Mouse (Mus musculus) ES-CJ7 (cell line): ENCODE results near the gene Tbc1d7.

ENCODE experiments used
- DNase-seq: peaks from one replicate; pipeline ENCODE4 v3.0.0; 2011; ENCODE audit warnings: low read depth, low spot score

Tbc1d7 gene

DNA sequence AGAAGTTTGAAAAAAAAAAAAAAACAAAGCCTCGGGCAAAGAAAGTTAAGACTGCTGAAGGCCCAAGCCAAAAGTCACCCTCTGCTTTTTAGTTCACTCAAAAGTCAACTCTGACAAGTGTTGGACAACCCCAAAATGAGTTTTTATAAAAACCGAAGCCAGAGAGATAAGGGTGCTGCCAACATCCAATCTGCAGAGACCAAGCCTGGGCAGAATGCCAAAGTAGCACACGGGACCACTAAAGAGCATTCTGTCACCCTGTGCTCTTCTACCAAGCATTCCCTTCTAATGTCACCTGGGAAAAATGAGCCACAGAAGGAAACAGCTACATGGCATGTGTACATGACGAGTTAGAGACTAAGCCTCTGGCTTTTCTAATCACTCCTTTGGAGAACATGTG, 36.8 kb downstream of the Tbc1d7 start:
- no peak for DNase-seq

DNA sequence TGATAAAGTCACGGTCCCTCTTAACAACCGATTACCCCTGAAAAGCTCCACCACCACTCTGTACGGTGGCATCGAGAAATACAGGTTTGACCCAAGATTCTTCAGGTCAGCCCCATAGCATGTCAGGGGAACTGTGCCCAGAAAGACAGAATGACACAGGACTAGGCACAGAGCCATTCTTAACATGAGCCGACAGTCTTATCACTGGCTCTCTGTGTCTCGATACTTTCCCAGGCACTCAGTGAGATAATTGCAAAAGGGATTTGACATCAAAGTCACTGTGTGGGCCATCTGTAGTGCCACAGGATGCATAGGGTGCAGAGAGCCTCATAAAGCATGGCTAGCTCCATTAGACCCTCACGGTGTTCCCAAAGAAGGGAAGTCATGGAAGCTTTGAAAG, 37.9 kb downstream of the Tbc1d7 start:
- no peak for DNase-seq

DNA sequence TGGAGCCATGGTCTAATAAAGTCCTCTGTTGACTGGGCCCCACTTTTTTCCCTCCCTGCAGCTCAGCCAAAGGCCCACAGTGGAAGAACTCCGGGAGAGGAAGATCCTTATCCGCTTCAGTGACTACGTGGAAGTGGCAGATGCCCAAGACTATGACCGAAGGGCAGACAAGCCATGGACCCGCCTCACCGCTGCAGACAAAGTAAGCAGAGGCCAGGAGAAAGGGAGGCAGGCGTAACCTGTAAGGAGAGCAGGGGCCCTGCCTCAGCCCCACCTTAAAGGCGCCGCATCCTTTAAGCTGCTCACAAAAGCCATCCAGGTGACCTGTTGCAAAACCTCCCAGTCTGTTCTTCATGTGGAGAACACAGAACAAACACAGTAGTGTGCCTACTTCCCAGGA, 38.4 kb downstream of the Tbc1d7 start:
- no peak for DNase-seq

DNA sequence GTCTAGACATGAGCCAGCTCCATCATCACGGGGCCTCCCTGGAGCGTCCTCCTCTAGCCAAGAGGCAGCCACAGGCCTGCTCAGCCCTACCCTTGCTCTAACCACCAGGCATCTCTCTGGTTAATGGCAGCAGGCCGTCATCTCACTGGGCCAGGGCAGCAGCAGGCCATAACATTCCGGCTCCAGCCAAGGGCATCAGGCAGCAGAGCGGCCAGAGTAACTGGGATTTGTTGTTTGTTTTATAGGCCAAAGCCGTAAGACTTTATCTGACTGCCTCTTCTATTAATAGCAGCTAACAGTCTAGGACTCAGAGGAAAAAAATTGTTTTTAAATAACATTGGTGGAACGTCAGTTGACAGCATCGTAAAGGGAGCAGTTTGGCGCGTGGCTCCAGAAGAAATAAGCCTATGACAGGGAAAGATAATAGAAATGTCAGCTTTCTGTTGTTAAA, 39.5 kb downstream of the Tbc1d7 start:
- no peak for DNase-seq

DNA sequence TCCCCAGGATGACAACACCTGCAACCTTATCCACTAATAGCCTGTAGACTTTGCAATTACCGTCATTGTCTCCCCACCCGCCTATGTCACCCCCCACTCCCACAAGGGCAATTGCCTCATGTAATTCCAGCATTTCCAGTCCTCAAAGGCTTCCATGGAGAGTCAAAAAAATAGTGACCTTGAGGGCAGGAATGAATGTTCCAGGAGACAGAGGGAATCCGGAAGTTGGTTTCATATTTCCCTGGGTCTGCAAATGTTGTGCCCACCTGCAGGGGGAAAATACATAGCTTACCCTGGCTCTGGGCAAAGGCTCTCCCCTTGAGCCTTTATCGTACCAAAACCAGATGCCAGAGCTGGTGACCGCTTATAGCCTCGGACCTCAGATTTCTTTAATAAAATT, 41.1 kb downstream of the Tbc1d7 start:
- no peak for DNase-seq

DNA sequence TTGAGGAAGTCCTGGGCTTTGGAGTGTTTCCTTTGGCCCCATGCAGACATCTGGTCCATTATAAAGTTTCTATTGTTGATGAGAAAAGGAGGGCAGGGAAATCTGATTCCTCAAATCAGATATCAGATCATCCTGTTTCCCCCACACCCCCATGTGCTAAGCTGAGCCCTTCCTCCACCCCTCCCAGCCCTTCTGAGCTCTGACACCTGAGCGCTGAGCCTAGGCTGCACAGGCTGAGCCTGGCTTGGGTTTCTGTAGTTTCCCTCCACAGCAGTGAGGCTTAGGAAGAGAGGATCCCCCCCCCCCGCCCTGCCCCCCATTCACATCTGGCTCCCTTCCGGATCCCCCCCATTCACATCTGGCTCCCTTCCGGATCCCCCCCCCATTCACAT, 46.6 kb downstream of the Tbc1d7 start:
- no peak for DNase-seq

DNA sequence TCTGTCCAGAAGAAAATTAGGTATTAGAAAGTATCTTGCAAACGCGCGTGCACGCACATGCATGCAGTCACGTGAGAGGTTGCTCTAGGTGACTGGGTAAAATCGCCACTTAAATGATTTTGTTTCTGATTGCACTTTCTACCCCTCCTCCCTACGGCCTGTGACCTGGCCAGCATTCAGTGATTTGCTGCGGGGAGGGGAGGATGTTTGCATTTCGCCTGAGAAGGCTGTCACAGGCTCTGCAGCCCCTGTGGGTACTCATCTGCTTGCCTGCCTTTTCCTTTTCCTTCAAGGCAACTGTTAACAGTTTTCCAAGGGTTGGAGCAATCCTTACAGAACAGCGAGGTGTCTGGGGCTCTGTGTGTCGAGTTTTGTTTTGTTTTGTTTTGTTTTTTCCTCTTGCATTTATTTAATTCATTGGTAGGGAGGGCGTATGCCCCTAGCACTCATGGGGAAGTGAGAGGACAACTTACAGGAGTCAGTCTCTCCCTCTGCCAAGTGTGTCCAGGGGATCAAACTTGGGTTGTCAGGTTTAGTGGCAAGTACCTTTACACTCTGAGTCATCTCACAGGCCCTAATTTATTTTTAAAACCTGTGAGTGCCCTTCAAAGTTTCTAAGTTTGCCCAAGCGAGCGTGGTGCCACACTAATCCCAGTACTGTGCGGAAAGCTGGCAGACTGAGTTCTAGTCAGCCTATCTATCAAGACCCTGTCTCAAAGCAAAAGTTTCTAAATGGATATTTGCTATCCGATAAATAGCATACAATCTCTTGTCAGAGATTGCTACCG, 47.2 kb downstream of the Tbc1d7 start:
- no peak for DNase-seq

DNA sequence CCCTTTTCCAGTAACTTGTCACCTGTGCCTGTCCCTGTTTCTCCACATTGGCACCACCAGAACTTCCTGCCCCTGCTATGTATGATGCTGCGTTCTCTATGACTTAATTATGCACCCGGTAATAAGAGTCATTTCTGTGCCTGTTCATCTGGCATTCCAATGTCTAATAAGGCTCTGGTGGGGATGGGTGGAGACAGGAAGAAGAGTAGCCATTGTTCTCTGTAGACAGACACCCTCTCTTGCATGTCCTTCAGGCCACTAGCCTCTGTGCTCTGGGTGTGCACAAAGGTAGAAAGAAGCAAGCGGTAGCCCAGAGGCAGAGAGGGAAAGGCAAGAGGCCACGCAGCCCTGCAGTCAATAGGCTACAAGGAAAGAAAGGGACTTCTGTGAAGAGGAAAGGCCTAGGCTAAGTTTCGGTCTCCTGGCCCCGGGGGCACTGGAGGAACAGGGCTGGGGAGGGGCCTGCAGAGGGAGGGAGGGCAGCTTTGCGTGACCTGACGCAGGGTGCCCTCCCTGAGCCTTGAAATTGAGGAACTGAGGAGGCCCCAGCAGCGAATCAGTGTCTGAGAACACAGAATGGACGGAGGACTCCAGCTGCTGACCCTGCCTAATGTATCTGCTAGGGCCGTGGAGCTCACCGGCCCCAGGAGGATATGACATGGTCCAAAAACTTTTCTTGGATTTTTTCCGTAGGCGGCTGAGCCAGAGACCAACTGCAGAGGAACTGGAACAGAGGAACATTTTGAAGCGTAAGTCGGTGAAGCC, 48.8 kb downstream of the Tbc1d7 start:
- DNase-seq: no peak

DNA sequence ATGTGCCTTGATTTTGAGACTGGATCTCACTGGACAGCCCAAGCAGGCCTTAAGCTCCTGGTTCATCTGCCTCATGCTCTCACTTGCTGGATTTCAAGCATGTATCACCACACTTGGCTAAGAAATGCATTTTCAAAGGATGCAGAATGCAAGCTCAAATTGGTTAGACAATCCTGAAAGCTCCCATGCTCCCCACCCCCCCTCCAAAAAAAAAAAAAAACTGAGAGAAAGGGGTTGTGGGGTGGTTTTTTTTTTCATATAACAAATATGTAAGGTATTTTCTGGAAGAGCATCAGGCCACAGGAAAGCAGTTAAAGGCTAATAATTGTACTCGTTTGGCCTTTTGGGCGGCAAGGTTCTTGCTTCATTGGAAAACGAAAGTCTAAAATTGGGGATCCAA, 58.2 kb downstream of the Tbc1d7 start:
- no peak for DNase-seq

DNA sequence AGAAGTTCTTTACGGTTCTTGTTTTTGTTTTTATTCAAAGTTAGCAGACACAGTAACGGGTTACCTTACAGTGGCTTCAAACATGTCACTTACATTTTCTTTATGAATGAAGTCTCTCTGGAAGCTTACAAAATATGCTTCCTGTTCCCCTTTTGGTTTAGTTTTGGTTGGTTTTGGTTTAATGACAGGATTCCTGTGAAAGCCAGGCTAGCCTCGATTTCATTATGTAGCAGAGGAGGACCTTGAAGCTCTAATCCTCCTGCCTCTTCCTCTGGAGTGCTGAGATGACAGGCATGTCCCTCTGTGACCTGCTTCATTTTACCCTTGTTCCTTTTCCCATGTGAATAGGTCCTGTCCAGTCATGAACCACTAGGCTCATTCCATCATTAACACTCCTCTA, 58.6 kb downstream of the Tbc1d7 start:
- no peak for DNase-seq

DNA sequence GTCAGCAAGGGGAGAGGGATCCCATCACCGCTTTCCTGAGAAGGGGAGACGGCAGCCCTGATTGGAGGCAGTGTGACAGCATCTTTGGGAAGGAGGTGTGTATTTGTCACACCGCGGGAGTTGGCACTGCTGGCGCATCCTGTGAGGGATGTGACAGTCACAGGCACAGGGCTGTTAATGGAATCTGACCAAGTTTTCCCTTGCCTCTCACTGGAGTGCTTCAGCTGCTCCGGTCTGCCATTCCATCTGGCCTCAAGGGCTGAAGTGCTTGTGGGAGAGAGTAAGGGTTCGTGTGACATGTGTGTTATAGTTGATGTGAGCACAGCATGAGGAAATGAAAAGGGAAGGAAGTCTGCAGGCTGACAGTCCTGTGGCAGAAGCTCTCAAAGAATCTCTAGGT, 59.0 kb downstream of the Tbc1d7 start:
- DNase-seq: no peak

DNA sequence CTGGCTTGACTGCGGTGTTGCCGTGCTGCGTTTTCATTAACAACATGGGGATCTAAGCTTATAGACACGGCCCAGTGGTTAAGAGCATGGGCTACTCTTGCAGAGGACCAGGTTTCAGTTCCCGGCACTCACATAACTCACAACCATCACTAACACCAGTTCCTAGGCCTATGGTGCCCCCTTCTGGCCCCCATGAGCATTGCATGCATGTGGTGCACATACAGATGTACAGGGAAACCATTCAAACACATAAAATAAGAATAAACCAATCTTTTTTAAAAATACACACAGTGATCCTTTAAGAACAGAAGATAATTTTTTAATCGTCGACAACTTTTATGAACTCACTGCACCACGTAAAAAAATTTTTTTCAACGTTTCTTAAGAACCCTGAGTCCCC, 66.8 kb downstream of the Tbc1d7 start:
- DNase-seq: no peak

DNA sequence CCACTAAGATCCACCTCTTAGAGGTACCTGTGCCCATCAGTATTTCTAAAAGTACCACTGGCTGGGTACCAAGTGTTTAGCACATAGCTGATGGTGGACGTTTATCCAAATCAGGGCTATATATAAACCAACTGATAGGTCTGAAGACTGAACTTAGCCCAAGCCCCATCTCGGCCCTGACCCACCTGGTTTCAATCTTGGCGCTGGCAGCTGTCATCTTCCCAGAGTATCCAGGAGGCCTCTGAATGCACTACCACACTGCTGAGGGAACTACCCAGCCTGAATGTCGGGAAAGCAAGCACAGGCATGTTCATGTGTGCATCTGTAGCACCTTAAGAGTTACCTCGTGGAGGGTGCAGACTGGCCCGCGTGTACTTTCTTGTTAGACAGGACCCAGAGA, 68.4 kb downstream of the Tbc1d7 start:
- no peak for DNase-seq
